Mouse (Mus musculus): ENCODE data around the gene Trmt2b. TPM values are rescaled to one million over a fixed set of nuclear protein-coding genes. Genes with fewer than 3 reads are reported as not detected.

The Trmt2b gene
- 44.7 TPM for polyA plus RNA-seq (2015; fragmentation: Illumina TruSeq; extraction: RNeasy Lipid Tissue Mini Kit (QIAGEN cat#74804); ENCODE audit: insufficient read depth, low replicate concordance)

DNA sequence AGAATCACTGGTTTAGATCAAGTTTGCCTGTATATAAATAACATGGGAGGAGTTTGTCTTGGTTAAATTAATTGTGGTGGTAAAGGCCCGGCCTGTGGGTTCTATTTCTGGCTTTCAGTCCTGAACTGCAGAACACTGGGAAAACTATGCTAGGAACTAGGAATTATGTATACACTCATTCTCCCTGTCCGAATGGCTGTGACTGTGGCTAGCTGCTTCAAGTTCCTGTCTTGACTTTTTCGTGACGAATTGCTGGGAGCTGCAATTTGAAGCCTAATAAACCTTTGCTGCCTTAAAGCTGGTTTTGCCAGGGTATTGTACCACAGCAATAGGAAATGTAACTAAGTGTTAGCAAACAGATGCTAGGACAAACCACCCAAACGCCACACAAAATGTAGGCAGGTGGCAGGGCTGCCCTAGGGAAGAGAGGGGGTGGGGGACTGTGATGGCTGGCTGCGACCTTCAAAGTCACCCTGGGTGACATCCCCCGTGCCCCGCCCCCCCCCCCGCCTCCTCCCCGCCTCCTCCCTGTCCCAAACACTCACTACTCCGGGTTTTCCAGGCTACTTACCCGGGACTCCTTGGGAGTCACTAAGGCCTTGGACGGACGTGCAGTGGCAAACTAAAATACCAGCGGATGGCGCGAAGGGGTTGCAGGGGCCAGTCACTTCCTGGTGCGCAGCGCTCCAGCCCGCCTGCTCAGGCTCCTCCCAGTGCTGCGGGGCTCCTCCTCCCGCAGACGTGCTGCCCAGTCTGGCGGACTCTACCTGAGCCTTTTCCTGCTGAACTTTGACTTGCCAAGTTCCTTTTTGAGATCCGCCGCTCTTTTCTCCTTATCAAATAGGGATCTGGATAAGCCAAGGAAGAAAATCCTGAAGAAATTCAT lies at the start of gene Trmt2b:
Gene Trmt2b, minus strand, starts transcription at position 710 of the 886 bp plus-strand sequence.

DNA sequence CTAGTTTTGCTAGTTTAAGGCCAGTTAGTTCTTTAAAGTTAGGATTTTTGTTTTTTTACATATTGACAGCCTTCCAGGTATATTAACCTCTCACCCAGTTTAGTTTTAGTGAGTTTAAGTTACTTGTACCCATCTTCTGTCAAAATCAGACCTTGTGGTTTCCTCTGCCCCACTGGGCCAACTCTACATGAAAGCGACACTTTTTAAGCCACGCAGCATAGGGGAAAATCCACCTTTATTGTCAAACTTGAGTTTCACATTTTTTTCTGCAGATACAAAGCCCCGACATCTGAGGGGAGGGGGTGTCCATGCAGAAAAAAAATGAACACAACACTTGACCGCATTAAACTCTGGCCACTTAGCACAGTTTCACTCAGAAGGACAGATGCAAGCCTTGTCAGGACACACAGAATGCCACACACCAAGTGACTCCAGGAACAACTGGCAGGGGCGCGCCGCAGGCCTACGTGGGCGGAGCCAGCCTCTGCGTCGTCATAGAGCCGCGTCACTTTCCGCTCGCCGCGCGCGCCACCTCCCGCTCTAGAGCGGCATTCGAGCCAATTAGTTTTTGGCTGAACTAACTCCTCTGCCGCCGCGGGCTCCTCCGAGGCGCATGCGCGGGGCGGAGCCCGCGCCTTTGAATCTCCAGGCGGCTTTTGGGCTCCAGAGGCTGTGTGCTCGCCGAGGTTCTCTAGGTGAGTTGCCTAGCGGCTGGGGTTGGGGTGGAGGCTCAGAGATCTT lies 30.9 kb upstream of the Trmt2b start, which contains the start of gene Cenpi:
Gene Cenpi, plus strand, starts transcription at position 551 of the 741 bp plus-strand sequence.

DNA sequence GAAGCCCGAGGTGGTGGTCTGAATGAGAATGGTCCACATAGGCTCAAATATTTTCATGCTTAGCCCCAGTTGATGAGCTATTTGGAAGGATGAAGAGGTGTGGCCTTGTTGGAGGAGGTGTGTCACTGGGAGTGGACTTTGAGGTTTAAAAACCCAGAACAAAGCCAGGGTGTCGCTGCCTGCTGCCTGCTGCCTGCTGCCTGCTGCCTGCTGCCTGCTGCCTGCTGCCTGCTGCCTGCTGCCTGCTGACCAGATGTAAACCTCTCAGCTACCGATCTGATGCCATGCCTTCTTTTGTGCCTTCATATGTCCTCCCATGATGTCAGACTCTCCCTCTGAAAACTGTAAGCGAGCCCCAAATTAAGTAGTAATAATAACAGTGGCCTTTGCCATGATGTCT lies 54.9 kb downstream of the Trmt2b start, which contains the start of gene Nox1:
Gene Nox1, minus strand, starts transcription at position 101 of the 400 bp plus-strand sequence.

DNA sequence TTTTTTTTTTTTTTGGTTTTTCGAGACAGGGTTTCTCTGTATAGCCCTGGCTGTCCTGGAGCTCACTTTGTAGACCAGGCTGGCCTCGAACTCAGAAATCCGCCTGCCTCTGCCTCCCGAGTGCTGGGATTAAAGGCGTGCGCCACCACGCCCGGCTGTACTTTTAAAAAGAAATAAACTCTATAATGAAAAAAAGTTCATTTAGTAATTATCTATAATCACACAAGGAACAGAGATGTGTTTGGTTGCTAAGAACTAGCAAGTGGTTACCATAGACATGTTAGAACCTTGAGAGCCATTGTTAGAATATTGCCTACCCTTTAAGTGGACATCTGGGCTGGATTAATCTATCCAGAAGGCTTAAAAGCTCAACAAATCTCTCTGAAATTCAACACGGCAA lies 89.6 kb downstream of the Trmt2b start, which contains the start of gene Arl13a:
Gene Arl13a, plus strand, starts transcription at position 301 of the 400 bp plus-strand sequence.

Other genes starting within 250 kb of the Trmt2b start
- 46.0 TPM for gene Cstf2, start 217.8 kb downstream of the Trmt2b start, polyA plus RNA-seq (2015; fragmentation: Illumina TruSeq; extraction: RNeasy Lipid Tissue Mini Kit (QIAGEN cat#74804); ENCODE audit: insufficient read depth, low replicate concordance)
- gene Xkrx, start 114.9 kb downstream of the Trmt2b start, polyA plus RNA-seq (2015; fragmentation: Illumina TruSeq; extraction: RNeasy Lipid Tissue Mini Kit (QIAGEN cat#74804); ENCODE audit: insufficient read depth, low replicate concordance) = 26.4 TPM
- gene Arl13a, start 89.5 kb downstream of the Trmt2b start, polyA plus RNA-seq (2015; fragmentation: Illumina TruSeq; extraction: RNeasy Lipid Tissue Mini Kit (QIAGEN cat#74804); ENCODE audit: insufficient read depth, low replicate concordance) = not detected
- gene Nox1, start 55.0 kb downstream of the Trmt2b start, polyA plus RNA-seq (2015; fragmentation: Illumina TruSeq; extraction: RNeasy Lipid Tissue Mini Kit (QIAGEN cat#74804); ENCODE audit: insufficient read depth, low replicate concordance) = 0.94 TPM
- gene Tmem35a, start 18.2 kb upstream of the Trmt2b start, polyA plus RNA-seq (2015; fragmentation: Illumina TruSeq; extraction: RNeasy Lipid Tissue Mini Kit (QIAGEN cat#74804); ENCODE audit: insufficient read depth, low replicate concordance) = 24.5 TPM
- 5.6 TPM for gene Cenpi, start 31.1 kb upstream of the Trmt2b start, polyA plus RNA-seq (2015; fragmentation: Illumina TruSeq; extraction: RNeasy Lipid Tissue Mini Kit (QIAGEN cat#74804); ENCODE audit: insufficient read depth, low replicate concordance)
- 0.22 TPM for gene Drp2, start 127.6 kb upstream of the Trmt2b start, polyA plus RNA-seq (2015; fragmentation: Illumina TruSeq; extraction: RNeasy Lipid Tissue Mini Kit (QIAGEN cat#74804); ENCODE audit: insufficient read depth, low replicate concordance)
- gene Taf7l, start 199.5 kb upstream of the Trmt2b start, polyA plus RNA-seq (2015; fragmentation: Illumina TruSeq; extraction: RNeasy Lipid Tissue Mini Kit (QIAGEN cat#74804); ENCODE audit: insufficient read depth, low replicate concordance) = not detected